Mouse (Mus musculus) layer of hippocampus, adult 11-12 months (tissue): ENCODE results near the gene Magel2.

ENCODE experiments used
- DNase-seq: peaks from one replicate; pipeline ENCODE4 v3.0.0; 2022; ENCODE audit warnings: low spot score

Gene Magel2

GRCm38 (mm10) chr7:62423210-62423609, 46.4 kb downstream of the Magel2 start:
- DNase-seq: no peak

GRCm38 (mm10) chr7:62428337-62428736, 51.5 kb downstream of the Magel2 start:
- DNase-seq: no peak
